Mouse (Mus musculus) testis, adult 2 months (tissue): ENCODE measurements around the gene Col9a1. TPM values are rescaled to one million over a fixed set of nuclear protein-coding genes. Genes with fewer than 3 reads are reported as not detected.

Source experiments
- H3K27ac ChIP-seq: fragments of 200-500 bp; 2 replicates; pipeline ENCODE4 v1.5.1; 2012; ENCODE audit warnings: low read depth, low read length; ENCODE audit not compliant: control insufficient read depth, insufficient read depth
- H3K27me3 ChIP-seq: fragments of 200-500 bp; 2 replicates; pipeline ENCODE4 v1.6.1; 2012; ENCODE audit warnings: mild to moderate bottlenecking, low read length, moderate library complexity; ENCODE audit not compliant: control insufficient read depth, insufficient read depth
- H3K36me3 ChIP-seq: fragments of 200-500 bp; 2 replicates; pipeline ENCODE4 v1.6.1; 2012; ENCODE audit warnings: mild to moderate bottlenecking, low read length; ENCODE audit not compliant: control insufficient read depth, insufficient read depth
- H3K4me1 ChIP-seq: fragments of 200-500 bp; 2 replicates; pipeline ENCODE4 v1.6.1; 2012; ENCODE audit warnings: low read length; ENCODE audit not compliant: control insufficient read depth, insufficient read depth
- H3K4me3 ChIP-seq: fragments of 200-500 bp; 2 replicates; pipeline ENCODE4 v1.5.1; 2012; ENCODE audit warnings: low read depth, mild to moderate bottlenecking, low read length, moderate library complexity, mixed read lengths; ENCODE audit not compliant: control insufficient read depth
- CTCF ChIP-seq: fragments of 200-500 bp; IDR thresholded peaks from 2 replicates; pipeline ENCODE4 v1.5.1; 2012; ENCODE audit warnings: low read depth, mild to moderate bottlenecking, inconsistent platforms, low read length, moderate library complexity; ENCODE audit not compliant: control insufficient read depth, insufficient read depth, insufficient replicate concordance
- POLR2A ChIP-seq: fragments of 200-500 bp; IDR thresholded peaks from 2 replicates; pipeline ENCODE4 v1.6.1; 2012; ENCODE audit warnings: low read depth, mild to moderate bottlenecking, inconsistent platforms, low read length, moderate library complexity; ENCODE audit not compliant: control insufficient read depth
- polyA plus RNA-seq: library from polyadenylated mRNA; depleted of rRNA; stranded (reverse); fragments of >200 nt; gene quantifications from 2 replicates; pipeline ENCODE4 v1.2.3, GENCODE M21; 2012

Col9a1 gene
- polyA plus RNA-seq, 1 experiment = 1.8 TPM

GRCm38 (mm10) chr1:24157751-24158150 is 19.7 kb upstream of the Col9a1 start:
- no peaks in the 10 kb centered on the region for H3K36me3 ChIP-seq
- H3K27me3 ChIP-seq = no peaks in the 10 kb centered on the region

GRCm38 (mm10) chr1:24169410-24169809 is 8.0 kb upstream of the Col9a1 start:
- no peaks in the 10 kb centered on the region for H3K36me3 ChIP-seq
- no peaks in the 10 kb centered on the region for H3K27me3 ChIP-seq
- H3K27ac ChIP-seq = no peak overlapping the region
- no peaks in the 10 kb centered on the region for H3K4me1 ChIP-seq
- TF ChIP-seq CTCF (no peak), POLR2A (no peak)
- no peak overlapping the region for H3K4me3 ChIP-seq

More at GRCm38 (mm10) chr1:24157751-24158150, 19.7 kb upstream of the Col9a1 start:
- TF ChIP-seq CTCF (no peak), POLR2A (no peak)
- H3K4me3 ChIP-seq = no peak overlapping the region
- no peaks in the 10 kb centered on the region for H3K4me1 ChIP-seq
- H3K27ac ChIP-seq = no peak overlapping the region

- H3K27me3 ChIP-seq = no peaks in the 10 kb centered on the region
- no peak overlapping the region for H3K4me3 ChIP-seq
- no peak overlapping the region for H3K27ac ChIP-seq
- TF ChIP-seq POLR2A (no peak), CTCF (no peak)
- no peaks in the 10 kb centered on the region for H3K36me3 ChIP-seq
- peaks cover 4% of the 10 kb centered on the region; the same call in 1 of the 2 replicates for H3K4me1 ChIP-seq
Observed at GRCm38 (mm10) chr1:24171205-24171866, 6.1 kb upstream of the Col9a1 start.

GRCm38 (mm10) chr1:24171898-24172297 is 5.5 kb upstream of the Col9a1 start:
- H3K27me3 ChIP-seq = no peaks in the 10 kb centered on the region
- TF ChIP-seq POLR2A = no peak
- H3K4me1 ChIP-seq = peaks cover 4% of the 10 kb centered on the region; the same call in 1 of the 2 replicates
- H3K36me3 ChIP-seq = no peaks in the 10 kb centered on the region
- no peak overlapping the region for H3K4me3 ChIP-seq
- H3K27ac ChIP-seq = no peak overlapping the region

- H3K27ac ChIP-seq = no peak overlapping the region
- H3K36me3 ChIP-seq = no peaks in the 10 kb centered on the region
- peaks cover 4% of the 10 kb centered on the region; the same call in 1 of the 2 replicates for H3K4me1 ChIP-seq
- no peak for TF ChIP-seq CTCF
- TF ChIP-seq POLR2A = no peak
- H3K27me3 ChIP-seq = no peaks in the 10 kb centered on the region
- H3K4me3 ChIP-seq = no peak overlapping the region
Observed at GRCm38 (mm10) chr1:24172656-24173055, 4.8 kb upstream of the Col9a1 start.

GRCm38 (mm10) chr1:24175761-24176160 is 1.6 kb upstream of the Col9a1 start:
- TF ChIP-seq CTCF = no peak
- TF ChIP-seq POLR2A = no peak
- no peaks in the 10 kb centered on the region for H3K27me3 ChIP-seq
- H3K4me3 ChIP-seq = no peak overlapping the region
- no peak overlapping the region for H3K27ac ChIP-seq
- peaks cover 4% of the 10 kb centered on the region; the same call in 1 of the 2 replicates for H3K4me1 ChIP-seq
- H3K36me3 ChIP-seq = no peaks in the 10 kb centered on the region

- Histone ChIP-seq H3K27ac (no peak overlapping the region), H3K36me3 (no peaks in the 10 kb centered on the region), H3K4me1 (peaks cover 4% of the 10 kb centered on the region; the same call in 1 of the 2 replicates), H3K27me3 (no peaks in the 10 kb centered on the region), H3K4me3 (no peak overlapping the region)
- TF ChIP-seq CTCF = no peak
- no peak for TF ChIP-seq POLR2A
Observed at GRCm38 (mm10) chr1:24179856-24180255, 2.4 kb downstream of the Col9a1 start.

- TF ChIP-seq CTCF (no peak), POLR2A (no peak)
- H3K4me3 ChIP-seq = no peak overlapping the region
- no peaks in the 10 kb centered on the region for H3K4me1 ChIP-seq
- no peaks in the 10 kb centered on the region for H3K36me3 ChIP-seq
- no peaks in the 10 kb centered on the region for H3K27me3 ChIP-seq
- no peak overlapping the region for H3K27ac ChIP-seq
Observed at GRCm38 (mm10) chr1:24184981-24185380, 7.6 kb downstream of the Col9a1 start.
